Mouse (Mus musculus) liver, adult 2 months (tissue): ENCODE data around the gene Etfa.

Experiments used
- CTCF ChIP-seq: fragments of 200-500 bp; IDR thresholded peaks from 2 replicates; pipeline ENCODE4 v1.5.1; 2011; ENCODE audit warnings: low read depth, low read length, control low read depth
- POLR2A ChIP-seq: fragments of 200-500 bp; IDR thresholded peaks from 2 replicates; pipeline ENCODE4 v1.6.1; 2011; ENCODE audit warnings: low read length, control low read depth; ENCODE audit not compliant: insufficient read depth; ENCODE audit errors: extremely low read depth

DNA sequence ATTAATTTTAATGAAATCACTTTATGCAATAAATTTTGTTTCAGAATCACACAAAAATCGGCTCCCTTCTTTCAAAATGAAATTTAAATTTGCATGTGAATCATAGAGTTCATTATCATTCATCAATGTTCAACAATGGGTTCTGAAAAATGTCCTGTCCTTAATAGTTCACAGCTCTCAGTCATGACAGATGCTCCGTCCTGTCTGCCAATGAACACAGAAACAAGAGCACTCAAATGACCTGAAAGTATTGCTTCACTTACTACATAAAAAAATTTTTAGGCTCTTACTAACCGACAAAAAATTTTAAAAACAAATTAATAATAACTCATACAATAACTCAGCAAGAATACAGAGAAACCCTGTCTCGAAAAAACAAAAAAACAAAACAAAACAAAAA lies 3.3 kb downstream of the Etfa start:
- TF ChIP-seq CTCF = no peak
- no peak for TF ChIP-seq POLR2A
